Mouse (Mus musculus) heart, adult 2 months (tissue): Measurements from ENCODE around the gene Abcc8. TPM values are rescaled to one million over a fixed set of nuclear protein-coding genes. Genes with fewer than 3 reads are reported as not detected.

Experiments used
- DNase-seq, 2 experiments: peaks; one replicate each; pipeline ENCODE4 v3.0.0; 2021
- H3K27ac ChIP-seq: fragments of 200-600 bp; 2 replicates; pipeline ENCODE4 v1.8.1; 2022
- H3K27me3 ChIP-seq: fragments of 200-500 bp; 2 replicates; pipeline ENCODE4 v1.6.1; 2012; ENCODE audit warnings: mild to moderate bottlenecking, low read length, inconsistent platforms, mixed read lengths; ENCODE audit not compliant: control insufficient read depth, insufficient read depth
- H3K36me3 ChIP-seq: fragments of 200-500 bp; 2 replicates; pipeline ENCODE4 v1.6.1; 2012; ENCODE audit warnings: low read length, inconsistent platforms; ENCODE audit not compliant: control insufficient read depth, insufficient read depth
- H3K4me1 ChIP-seq: fragments of 200-500 bp; 2 replicates; pipeline ENCODE4 v1.6.1; 2011; ENCODE audit warnings: low read length; ENCODE audit not compliant: control insufficient read depth, insufficient read depth
- H3K4me3 ChIP-seq: fragments of 200-600 bp; 2 replicates; pipeline ENCODE4 v1.8.1; 2022
- H3K79me2 ChIP-seq: fragments of 200-500 bp; replicated peaks from 2 replicates; pipeline ENCODE4 v1.6.1; 2012; ENCODE audit warnings: mild to moderate bottlenecking, inconsistent platforms, low read length, moderate library complexity, mixed read lengths; ENCODE audit not compliant: control insufficient read depth, insufficient read depth
- H3K9ac ChIP-seq: fragments of 200-500 bp; 2 replicates; pipeline ENCODE4 v1.6.1; 2012; ENCODE audit warnings: low read depth, mild to moderate bottlenecking, control low read depth, inconsistent platforms, low read length, mixed read lengths
- CTCF ChIP-seq: fragments of 200-600 bp; IDR thresholded peaks from 2 replicates; pipeline ENCODE4 v1.8.1; 2022; ENCODE audit warnings: antibody characterized with exemption, mild to moderate bottlenecking, moderate library complexity
- EP300 ChIP-seq: fragments of 200-500 bp; IDR thresholded peaks from 2 replicates; pipeline ENCODE4 v1.6.1; 2011; ENCODE audit warnings: low read depth, low read length, control low read depth; ENCODE audit not compliant: insufficient read depth
- POLR2A ChIP-seq: fragments of 200-500 bp; IDR thresholded peaks from 2 replicates; pipeline ENCODE4 v1.6.1; 2011; ENCODE audit warnings: mild to moderate bottlenecking, low read depth, low read length, control low read depth; ENCODE audit not compliant: insufficient read depth
- WGBS: fragments of 180-500 bp; shearing (Covaris S2); methylation state at CpG from one replicate; pipeline ENCODE4 v1.1.7; 2018; 5-methylcytosine and 5-hydroxymethylcytosine counted together
- intact Hi-C: fragments of 180-260 bp; cut with DNase I; formaldehyde crosslinking; loops from one replicate; pipeline ENCODE4 v1.15.1; 2025
- polyA plus RNA-seq: library from polyadenylated mRNA; depleted of rRNA; stranded (reverse); fragments of >200 nt; gene quantifications from 2 replicates; pipeline ENCODE4 v1.2.3, GENCODE M21; 2012
- total RNA-seq, 2 experiments: library from RNA; stranded (reverse); gene quantifications; 2 replicates each; pipeline ENCODE4 v1.2.3; 2021

The Abcc8 gene
- total and polyA plus RNA-seq, 3 experiments = 40.1 to 44.1 (median 42.5) TPM

- TF ChIP-seq CTCF = no peak
- no peak for TF ChIP-seq POLR2A
- WGBS = 83% methylated on average over 6 of the region's 6 CpGs
- H3K27me3 ChIP-seq = no peaks in the 10 kb centered on the region
- H3K4me3 ChIP-seq = no peak overlapping the region
- H3K36me3 ChIP-seq = no peaks in the 10 kb centered on the region
- H3K79me2 ChIP-seq = no peaks in the 10 kb centered on the region
- DNase-seq = no peak
- H3K27ac ChIP-seq = no peak overlapping the region
- H3K4me1 ChIP-seq = no peaks in the 10 kb centered on the region
- intact Hi-C loops = no loop called here
- H3K9ac ChIP-seq = no peak overlapping the region
Observed at GRCm38 (mm10) chr7:46210276-46210675, 30.4 kb upstream of the Abcc8 start.

- Histone ChIP-seq H3K36me3 (no peaks in the 10 kb centered on the region), H3K9ac (no peak overlapping the region), H3K79me2 (no peaks in the 10 kb centered on the region), H3K4me3 (no peak overlapping the region), H3K27me3 (no peaks in the 10 kb centered on the region), H3K27ac (no peak overlapping the region), H3K4me1 (no peaks in the 10 kb centered on the region)
- WGBS = 85% methylated on average over 8 of the region's 8 CpGs
- TF ChIP-seq CTCF (no peak), POLR2A (no peak), EP300 (no peak)
- intact Hi-C loops = no loop called here
- no peak for DNase-seq
Observed at GRCm38 (mm10) chr7:46208131-46208530, 28.3 kb upstream of the Abcc8 start.

DNA sequence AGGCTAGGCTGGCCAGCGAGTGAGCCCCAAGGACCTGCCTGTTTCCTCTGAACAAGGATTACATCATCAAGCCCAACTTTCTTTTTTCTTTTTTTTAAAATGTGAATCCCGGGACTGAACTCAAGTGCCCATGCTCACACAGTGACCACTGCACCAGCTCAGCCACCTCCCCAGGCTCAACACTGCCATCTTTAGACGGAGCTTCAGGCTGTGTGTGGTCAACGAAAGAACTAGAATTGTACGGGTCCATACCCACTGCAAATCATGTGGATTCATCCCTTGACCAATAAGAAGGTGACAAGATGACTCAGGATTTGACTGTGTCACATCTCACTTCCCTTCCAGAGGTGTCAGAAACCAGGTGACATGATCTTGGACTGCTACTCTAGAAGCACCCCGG is 24.9 kb upstream of the Abcc8 start:
- WGBS = 64% methylated on average over 6 of the region's 6 CpGs

GRCm38 (mm10) chr7:46204046-46204471 is 24.2 kb upstream of the Abcc8 start:
- Histone ChIP-seq H3K79me2 (no peaks in the 10 kb centered on the region), H3K9ac (no peak overlapping the region), H3K4me1 (no peaks in the 10 kb centered on the region), H3K27me3 (no peaks in the 10 kb centered on the region), H3K4me3 (no peak overlapping the region), H3K36me3 (no peaks in the 10 kb centered on the region), H3K27ac (no peak overlapping the region)
- peak; percentile 17 to 50 for DNase-seq
- intact Hi-C loops = loop anchor here (1.0 kb wide), 1 partner anchor 108 kb away; no protein-coding TSS in a partner anchor
- 44% methylated on average over 11 of the region's 11 CpGs for WGBS
- TF ChIP-seq POLR2A (no peak), CTCF (peak; percentile 72)

More for the DNA sequence above, 24.9 kb upstream of the Abcc8 start:
- Histone ChIP-seq H3K36me3 (no peaks in the 10 kb centered on the region), H3K79me2 (no peaks in the 10 kb centered on the region), H3K27me3 (no peaks in the 10 kb centered on the region), H3K9ac (no peak overlapping the region), H3K27ac (no peak overlapping the region), H3K4me3 (no peak overlapping the region), H3K4me1 (no peaks in the 10 kb centered on the region)
- TF ChIP-seq CTCF = peak; percentile 39
- TF ChIP-seq EP300 = no peak
- intact Hi-C loops = loop anchor here (1.0 kb wide), 1 partner anchor 108 kb away; no protein-coding TSS in a partner anchor
- DNase-seq = no peak

DNA sequence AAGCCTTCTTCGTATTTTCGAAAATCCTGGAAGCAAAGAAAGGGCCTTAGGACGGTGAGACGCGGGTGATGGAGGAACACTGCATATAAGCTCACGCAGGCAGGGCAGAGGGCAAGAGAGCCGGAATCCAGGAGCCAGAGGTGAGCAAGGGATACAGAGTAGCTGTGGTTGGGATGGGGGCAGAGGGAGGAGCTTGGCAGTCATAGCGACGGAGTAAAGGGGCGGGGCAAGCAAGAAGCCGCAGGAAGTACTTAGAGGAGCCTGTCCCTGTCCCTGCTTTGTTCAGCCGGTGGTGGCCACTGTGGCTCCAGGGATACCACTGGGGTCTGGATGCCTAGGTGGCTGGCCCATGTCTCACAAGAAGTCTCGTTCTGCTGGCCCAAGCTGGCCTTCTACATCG is 21.8 kb upstream of the Abcc8 start:
- Histone ChIP-seq H3K27me3 (no peaks in the 10 kb centered on the region), H3K27ac (no peak overlapping the region), H3K79me2 (no peaks in the 10 kb centered on the region), H3K36me3 (no peaks in the 10 kb centered on the region), H3K4me1 (no peaks in the 10 kb centered on the region), H3K9ac (no peak overlapping the region), H3K4me3 (no peak overlapping the region)
- DNase-seq = no peak
- TF ChIP-seq EP300 (no peak), CTCF (no peak), POLR2A (no peak)
- intact Hi-C loops = no loop called here
- WGBS = 45% methylated on average over 14 of the region's 14 CpGs

- Histone ChIP-seq H3K79me2 (no peaks in the 10 kb centered on the region), H3K27me3 (no peaks in the 10 kb centered on the region), H3K36me3 (no peaks in the 10 kb centered on the region), H3K4me3 (no peak overlapping the region), H3K9ac (no peak overlapping the region), H3K4me1 (no peaks in the 10 kb centered on the region), H3K27ac (no peak overlapping the region)
- DNase-seq = no peak
- intact Hi-C loops = no loop called here
- TF ChIP-seq POLR2A (no peak), CTCF (no peak), EP300 (no peak)
- WGBS = 66% methylated on average over 6 of the region's 6 CpGs
Observed at GRCm38 (mm10) chr7:46200021-46200420, 20.2 kb upstream of the Abcc8 start.

DNA sequence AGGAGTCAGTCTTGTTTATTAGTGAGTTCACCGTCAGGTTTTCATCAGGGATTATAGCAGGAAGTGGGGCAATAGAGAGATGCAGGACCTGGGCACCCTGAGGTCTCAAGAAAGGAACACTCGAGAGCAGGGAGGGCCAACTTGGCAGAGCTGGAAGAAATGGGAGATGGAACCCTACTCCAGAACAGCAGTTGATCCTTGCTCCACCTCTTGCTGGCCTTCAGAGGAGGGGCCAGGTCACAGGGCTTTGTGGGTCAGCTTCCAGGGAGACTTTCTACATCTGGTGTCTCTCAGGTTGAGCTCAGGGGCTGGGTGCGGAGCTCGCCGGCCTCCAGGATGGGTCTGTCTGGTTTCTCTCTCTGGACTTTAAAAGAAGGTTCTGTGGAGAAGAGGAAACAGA is 15.5 kb upstream of the Abcc8 start:
- no peak overlapping the region for H3K27ac ChIP-seq
- intact Hi-C loops = no loop called here
- no peak for DNase-seq
- H3K4me1 ChIP-seq = no peaks in the 10 kb centered on the region
- no peaks in the 10 kb centered on the region for H3K79me2 ChIP-seq
- H3K27me3 ChIP-seq = no peaks in the 10 kb centered on the region
- 87% methylated on average over 5 of the region's 5 CpGs for WGBS
- H3K36me3 ChIP-seq = no peaks in the 10 kb centered on the region
- H3K4me3 ChIP-seq = no peak overlapping the region
- H3K9ac ChIP-seq = no peak overlapping the region
- TF ChIP-seq POLR2A = no peak
- TF ChIP-seq CTCF = no peak
- no peak for TF ChIP-seq EP300
